Mouse (Mus musculus) CH12.LX (cell line): ENCODE data around the gene Irf2bp2. TPM values are rescaled to one million over a fixed set of nuclear protein-coding genes. Genes with fewer than 3 reads are reported as not detected.

Experiments used
- DNase-seq: peaks from one replicate; pipeline ENCODE4 v3.0.0-alpha.2; 2013; ENCODE audit errors: extremely low read depth
- H3K27ac ChIP-seq: 2 replicates; pipeline ENCODE4 v1.5.1; 2012; ENCODE audit warnings: low read depth, mild to moderate bottlenecking, control low read depth, moderate library complexity; ENCODE audit not compliant: insufficient read depth
- H3K27me3 ChIP-seq: replicated peaks from 2 replicates; pipeline ENCODE3; 2012; ENCODE audit warnings: inconsistent platforms
- H3K36me3 ChIP-seq, 2 experiments: replicated peaks in 1 of 2; 2 replicates each; pipeline versions ENCODE3 to v1.6.1; 2012; ENCODE audit warnings: inconsistent platforms in 1 of 2, low read length in 1 of 2, mild to moderate bottlenecking in 1 of 2, mixed read lengths in 1 of 2, moderate library complexity in 1 of 2; ENCODE audit not compliant: control insufficient read depth in 1 of 2, insufficient read depth in 1 of 2
- H3K4me1 ChIP-seq, 2 experiments: 2 replicates each; pipeline ENCODE4 v1.6.1; 2012; ENCODE audit warnings: inconsistent platforms in 1 of 2, moderate library complexity in 1 of 2; ENCODE audit not compliant: insufficient read depth in 2 of 2, control insufficient read depth in 1 of 2
- H3K4me2 ChIP-seq: 2 replicates; pipeline ENCODE4 v1.6.1; 2012; ENCODE audit warnings: low read depth, mild to moderate bottlenecking, control low read depth; ENCODE audit not compliant: poor library complexity, insufficient read depth, severe bottlenecking
- H3K4me3 ChIP-seq, 3 experiments: fragments of 150-350 bp in 1 of 3; sonication (generic) in 1 of 3; replicated peaks in 1 of 3; 2 replicates each; pipeline versions ENCODE3 to v1.5.1; 2011 to 2012; ENCODE audit warnings: low read depth in 2 of 3, low read length in 2 of 3, mild to moderate bottlenecking in 2 of 3, moderate library complexity in 2 of 3, control low read depth in 1 of 3, improper control_type of control experiment in 1 of 3, inconsistent platforms in 1 of 3, mixed read lengths in 1 of 3; ENCODE audit not compliant: poor library complexity in 1 of 3
- H3K79me2 ChIP-seq: replicated peaks from 2 replicates; pipeline ENCODE4 v1.6.1; 2012; ENCODE audit warnings: mild to moderate bottlenecking, moderate library complexity; ENCODE audit not compliant: control insufficient read depth, poor library complexity, insufficient read depth, severe bottlenecking; ENCODE audit errors: extremely low read depth
- H3K9ac ChIP-seq: 2 replicates; pipeline ENCODE4 v1.6.1; 2012; ENCODE audit warnings: low read depth, mild to moderate bottlenecking, control low read depth, moderate library complexity; ENCODE audit not compliant: insufficient read depth
- H3K9me3 ChIP-seq: replicated peaks from 2 replicates; pipeline ENCODE3; 2012; ENCODE audit warnings: low read length, inconsistent platforms, mixed read lengths
- CHD1 ChIP-seq: IDR thresholded peaks from 2 replicates; pipeline ENCODE4 v1.6.1; 2012; ENCODE audit warnings: low read depth, low read length, improper control_type of control experiment, inconsistent platforms
- E2F4 ChIP-seq: IDR thresholded peaks from 2 replicates; pipeline ENCODE4 v1.6.1; 2011; ENCODE audit warnings: low read depth, low read length, improper control_type of control experiment; ENCODE audit not compliant: insufficient replicate concordance
- EP300 ChIP-seq: IDR thresholded peaks from 2 replicates; pipeline ENCODE4 v1.6.1; 2011; ENCODE audit warnings: low read length, improper control_type of control experiment
- GABPA ChIP-seq: IDR thresholded peaks from 2 replicates; pipeline ENCODE4 v1.6.1; 2012; ENCODE audit warnings: low read depth, low read length, improper control_type of control experiment, inconsistent platforms; ENCODE audit not compliant: insufficient replicate concordance
- IRF4 ChIP-seq: IDR thresholded peaks from 2 replicates; pipeline ENCODE4 v1.6.1; 2014; ENCODE audit warnings: low read depth, mild to moderate bottlenecking, inconsistent platforms, low read length, improper control_type of control experiment
- JUND ChIP-seq: conservative IDR thresholded peaks from 2 replicates; pipeline ENCODE4 v1.6.1; 2011; ENCODE audit warnings: low read depth, low read length, improper control_type of control experiment
- MAFK ChIP-seq: IDR thresholded peaks from 2 replicates; pipeline ENCODE4 v1.6.1; 2011; ENCODE audit warnings: low read length, improper control_type of control experiment; ENCODE audit not compliant: insufficient replicate concordance
- MEF2A ChIP-seq: IDR thresholded peaks from 2 replicates; pipeline ENCODE4 v1.6.1; 2014; ENCODE audit warnings: low read depth, mild to moderate bottlenecking, inconsistent platforms, low read length, improper control_type of control experiment, borderline replicate concordance
- MXI1 ChIP-seq: IDR thresholded peaks from 2 replicates; pipeline ENCODE4 v1.6.1; 2011; ENCODE audit warnings: mild to moderate bottlenecking, low read depth, low read length, improper control_type of control experiment
- NELFE ChIP-seq: IDR thresholded peaks from 2 replicates; pipeline ENCODE4 v1.6.1; 2011; ENCODE audit warnings: low read depth, low read length, improper control_type of control experiment
- NRF1 ChIP-seq: IDR thresholded peaks from 2 replicates; pipeline ENCODE4 v1.6.1; 2014; ENCODE audit warnings: low read depth, mild to moderate bottlenecking, inconsistent platforms, low read length, improper control_type of control experiment, moderate library complexity
- PAX5 ChIP-seq: IDR thresholded peaks from 2 replicates; pipeline ENCODE4 v1.6.1; 2012; ENCODE audit warnings: low read length, inconsistent platforms, mixed read lengths
- POLR2AphosphoS2 ChIP-seq: IDR thresholded peaks from 2 replicates; pipeline ENCODE4 v1.6.1; 2011; ENCODE audit warnings: low read depth, low read length, improper control_type of control experiment
- RCOR1 ChIP-seq: conservative IDR thresholded peaks from 2 replicates; pipeline ENCODE4 v1.6.1; 2012; ENCODE audit warnings: low read depth, mild to moderate bottlenecking, inconsistent platforms, low read length, improper control_type of control experiment
- SIN3A ChIP-seq: IDR thresholded peaks from 2 replicates; pipeline ENCODE4 v1.6.1; 2012; ENCODE audit warnings: low read length, improper control_type of control experiment, inconsistent platforms
- SMC3 ChIP-seq: IDR thresholded peaks from 2 replicates; pipeline ENCODE4 v1.6.1; 2011; ENCODE audit warnings: low read depth, low read length, improper control_type of control experiment
- TBP ChIP-seq: conservative IDR thresholded peaks from 2 replicates; pipeline ENCODE4 v1.6.1; 2011; ENCODE audit warnings: low read depth, low read length, improper control_type of control experiment
- TCF12 ChIP-seq: IDR thresholded peaks from 2 replicates; pipeline ENCODE4 v1.6.1; 2014; ENCODE audit warnings: low read depth, mild to moderate bottlenecking, inconsistent platforms, low read length, improper control_type of control experiment
- UBTF ChIP-seq: IDR thresholded peaks from 2 replicates; pipeline ENCODE4 v1.6.1; 2012; ENCODE audit warnings: low read depth, mild to moderate bottlenecking, inconsistent platforms, low read length, improper control_type of control experiment, moderate library complexity
- ZC3H11A ChIP-seq: IDR thresholded peaks from 2 replicates; pipeline ENCODE4 v1.6.1; 2012; ENCODE audit warnings: low read depth, mild to moderate bottlenecking, inconsistent platforms, low read length, improper control_type of control experiment
- ZKSCAN1 ChIP-seq: IDR thresholded peaks from 2 replicates; pipeline ENCODE4 v1.6.1; 2012; ENCODE audit warnings: low read depth, inconsistent platforms, low read length, improper control_type of control experiment, borderline replicate concordance
- ZNF384 ChIP-seq: IDR thresholded peaks from 2 replicates; pipeline ENCODE4 v1.6.1; 2012; ENCODE audit warnings: low read depth, low read length, improper control_type of control experiment, inconsistent platforms
- dilution Hi-C: fragments of 300-500 bp; cut with MboI; formaldehyde crosslinking; loops from 2 replicates; pipeline ENCODE4 v1.14.3; 2020; ENCODE audit warnings: low sequenced_read_pairs; ENCODE audit not compliant: extremely low pct_unique_long_range_greater_than_20kb, extremely low pct_ligation_motif_present
- in situ Hi-C: fragments of 300-500 bp; cut with MboI; formaldehyde crosslinking; loops from 3 replicates; pipeline ENCODE4 v1.14.3; 2019; ENCODE audit warnings: low sequenced_read_pairs, low pct_ligation_motif_present, low pct_unique_long_range_greater_than_20kb, mixed read lengths
- polyA plus RNA-seq: library from polyadenylated mRNA; unstranded; fragments of >175 nt; gene quantifications from 2 replicates; pipeline ENCODE4 v1.2.1, GENCODE M21; 2012; ENCODE audit warnings: low read depth; ENCODE audit not compliant: insufficient read length
- total RNA-seq, 2 experiments: library from RNA; depleted of rRNA; stranded (reverse); fragments of 300-350 nt in 1 of 2; fragments of >200 nt in 1 of 2; gene quantifications; 2 replicates each; pipeline ENCODE4 v1.2.3; 2012 to 2014

Irf2bp2 gene
- total and polyA plus RNA-seq, 3 experiments = 19.9 to 31.2 (median 28.6) TPM

DNA sequence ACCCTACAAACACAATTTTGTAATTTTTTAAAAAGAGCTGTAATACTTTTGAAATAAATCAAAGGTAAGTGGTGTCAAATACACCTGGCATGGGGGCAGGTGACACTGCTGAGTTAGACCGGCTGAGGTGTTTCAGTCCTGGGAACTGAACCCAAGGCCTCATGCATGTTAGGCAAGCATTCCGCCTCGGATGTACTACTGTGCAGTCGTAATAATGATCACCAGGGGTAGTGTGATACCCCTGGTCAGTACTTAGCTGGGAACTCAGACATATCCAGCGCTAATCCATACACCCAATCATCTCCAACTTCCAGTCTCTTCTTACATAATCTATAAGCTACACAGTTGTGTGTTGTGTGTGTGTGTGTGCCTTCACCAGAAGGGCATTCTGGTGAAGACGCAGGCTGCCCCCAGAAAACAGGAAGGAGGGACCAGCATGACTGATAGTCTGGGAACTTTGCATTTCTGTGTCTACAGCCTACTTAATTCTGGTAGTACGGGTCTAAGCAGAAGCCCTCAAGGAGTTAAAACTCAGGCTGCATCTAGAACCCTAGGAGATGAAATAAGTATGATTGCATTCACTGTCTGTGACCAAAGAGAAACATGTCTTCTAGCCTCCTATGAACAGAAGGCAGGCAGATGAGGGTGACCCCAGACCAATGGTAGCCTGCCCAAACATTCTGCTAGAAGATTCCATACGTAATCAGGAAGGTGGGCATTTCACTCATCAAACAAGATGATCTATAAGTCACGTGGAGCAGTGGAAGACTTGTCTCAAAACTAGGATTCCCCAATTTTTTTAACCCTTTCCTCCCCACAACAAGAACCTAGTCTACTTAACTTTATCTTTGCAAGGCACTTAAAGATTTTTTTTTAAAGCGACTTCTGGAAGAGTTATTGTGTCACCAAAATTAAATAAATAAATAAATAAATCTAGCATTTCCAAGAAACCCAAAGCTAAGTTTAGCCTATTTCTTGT, 6.9 kb downstream of the Irf2bp2 start:
- DNase-seq = no peak
- Histone ChIP-seq H3K9ac (peak overlapping the region; percentile 27; the same call in 1 of the 2 replicates), H3K36me3 (peaks cover 24 to 63% of the 10 kb centered on the region in 2 experiments), H3K27ac (peak overlapping the region; percentile 3; the same call in 1 of the 2 replicates), H3K4me1 (peaks cover 17 to 41% of the 10 kb centered on the region in 2 experiments), H3K79me2 (peaks cover 61% of the 10 kb centered on the region), H3K4me2 (peak overlapping the region; percentile 42; the same call in 1 of the 2 replicates), H3K4me3 (peak overlapping the region; percentile 3 to 96 (median 17)), H3K9me3 (peaks cover 4% of the 10 kb centered on the region), H3K27me3 (no peaks in the 10 kb centered on the region)
- TF ChIP-seq ZKSCAN1 = no peak
- TF ChIP-seq CHD1 = peak; percentile 39; the same call in 1 of the 2 replicates
- 0 out of 2 replicates have a peak, but pooled peaks have one; percentile 35 for TF ChIP-seq MXI1
- dilution Hi-C loops (no loop called here), in situ Hi-C loops (no loop called here)

- no peaks in the 10 kb centered on the region for H3K27me3 ChIP-seq
- no peak overlapping the region for H3K27ac ChIP-seq
- no peak for DNase-seq
- dilution Hi-C loops (no loop called here), in situ Hi-C loops (no loop called here)
- peaks cover 19 to 55% of the 10 kb centered on the region in 2 experiments for H3K36me3 ChIP-seq
- no peak overlapping the region for H3K4me3 ChIP-seq
- H3K9ac ChIP-seq = no peak overlapping the region
- peak; percentile 56; the same call in 1 of the 2 replicates for TF ChIP-seq ZNF384
- TF ChIP-seq IRF4 = no peak
- peaks cover 9% of the 10 kb centered on the region for H3K9me3 ChIP-seq
- H3K4me1 ChIP-seq = peaks cover 17 to 49% of the 10 kb centered on the region in 2 experiments
- H3K4me2 ChIP-seq = peak overlapping the region; percentile 73
- H3K79me2 ChIP-seq = peaks cover 53% of the 10 kb centered on the region
Measured at GRCm38 (mm10) chr8:126586101-126586500, 7.7 kb downstream of the Irf2bp2 start.

DNA sequence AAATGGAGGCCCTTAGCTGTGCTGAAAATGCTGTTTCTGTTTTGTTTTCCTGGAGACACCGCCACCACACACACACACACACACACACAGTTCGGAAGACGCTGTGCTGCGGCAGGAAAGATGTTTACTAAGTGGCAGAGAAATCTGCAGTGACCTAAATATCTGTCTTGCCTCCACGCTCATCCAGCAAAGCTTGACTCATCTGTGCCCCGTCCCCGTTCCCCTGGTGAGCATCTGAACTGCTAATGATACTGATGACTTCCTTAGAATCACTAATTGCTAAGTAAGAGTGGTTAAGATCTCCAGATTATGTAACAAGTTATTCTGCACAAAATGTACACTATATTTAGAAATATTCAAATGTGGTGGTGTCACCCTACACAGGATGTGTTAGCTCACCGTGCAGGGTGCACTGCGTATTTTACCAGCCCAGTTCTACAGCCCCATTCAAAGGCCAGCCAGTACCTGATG, 8.2 kb downstream of the Irf2bp2 start:
- DNase-seq = no peak
- Histone ChIP-seq H3K9me3 (peaks cover 9% of the 10 kb centered on the region), H3K4me3 (no peak overlapping the region), H3K27ac (peak overlapping the region; percentile 39), H3K4me2 (peak overlapping the region; percentile 82; the same call in 1 of the 2 replicates), H3K36me3 (peaks cover 17 to 53% of the 10 kb centered on the region in 2 experiments), H3K79me2 (peaks cover 49% of the 10 kb centered on the region), H3K4me1 (peaks cover 20 to 54% of the 10 kb centered on the region in 2 experiments), H3K27me3 (no peaks in the 10 kb centered on the region), H3K9ac (0 out of 2 replicates have a peak overlapping the region, but pooled peaks have one; percentile 7)
- dilution Hi-C loops (no loop called here), in situ Hi-C loops (no loop called here)
- peak; percentile 92 for TF ChIP-seq MEF2A
- TF ChIP-seq ZC3H11A = no peak
- no peak for TF ChIP-seq ZNF384
- TF ChIP-seq TCF12 = no peak
- TF ChIP-seq NRF1 = peak; percentile 15; the same call in 1 of the 2 replicates
- TF ChIP-seq TBP = 0 out of 2 replicates have a peak, but pooled peaks have one; percentile 29
- no peak for TF ChIP-seq E2F4
- no peak for TF ChIP-seq MXI1
- TF ChIP-seq UBTF = no peak
- no peak for TF ChIP-seq MAFK
- TF ChIP-seq PAX5 = no peak
- peak; percentile 6; the same call in 1 of the 2 replicates for TF ChIP-seq SMC3
- TF ChIP-seq RCOR1 = no peak
- TF ChIP-seq GABPA = no peak
- no peak for TF ChIP-seq POLR2AphosphoS2
- TF ChIP-seq SIN3A = no peak
- TF ChIP-seq JUND = no peak
- TF ChIP-seq EP300 = 0 out of 2 replicates have a peak, but pooled peaks have one; percentile 21
- no peak for TF ChIP-seq NELFE
